Mouse (Mus musculus) liver, embryonic 15.5 days (tissue): ENCODE results near the gene Negr1. TPM values are rescaled to one million over a fixed set of nuclear protein-coding genes. Genes with fewer than 3 reads are reported as not detected.

Experiments
- ATAC-seq: fragments of 200-750 bp; cut with Nextera tagmentation; 2 replicates; pipeline ENCODE4 v1.8.0; 2017; ENCODE audit warnings: moderate number of reproducible peaks, mild to moderate bottlenecking, moderate library complexity; ENCODE audit not compliant: insufficient read depth
- H3K27ac ChIP-seq: fragments of 300-500 bp; sonication (generic); replicated peaks from 2 replicates; pipeline ENCODE4 v1.5.1; 2015; ENCODE audit warnings: mild to moderate bottlenecking, inconsistent platforms
- H3K27me3 ChIP-seq: fragments of 300-500 bp; sonication (generic); 2 replicates; pipeline ENCODE4 v1.6.1; 2015; ENCODE audit warnings: mild to moderate bottlenecking, inconsistent platforms
- H3K36me3 ChIP-seq: fragments of 300-500 bp; sonication (generic); replicated peaks from 2 replicates; pipeline ENCODE4 v1.6.1; 2015; ENCODE audit warnings: moderate library complexity, mild to moderate bottlenecking, inconsistent platforms
- H3K4me1 ChIP-seq: fragments of 300-500 bp; sonication (generic); replicated peaks from 2 replicates; pipeline ENCODE4 v1.6.1; 2015; ENCODE audit warnings: inconsistent platforms
- H3K4me2 ChIP-seq: fragments of 300-500 bp; sonication (generic); 2 replicates; pipeline ENCODE4 v1.6.1; 2015; ENCODE audit warnings: moderate library complexity, mild to moderate bottlenecking, inconsistent platforms
- H3K4me3 ChIP-seq: fragments of 300-500 bp; sonication (generic); replicated peaks from 2 replicates; pipeline ENCODE4 v1.5.1; 2015; ENCODE audit warnings: mild to moderate bottlenecking, inconsistent platforms
- H3K9ac ChIP-seq: fragments of 300-500 bp; sonication (generic); 2 replicates; pipeline ENCODE4 v1.6.1; 2015; ENCODE audit warnings: moderate library complexity, mild to moderate bottlenecking, inconsistent platforms
- H3K9me3 ChIP-seq: fragments of 300-500 bp; sonication (generic); replicated peaks from 2 replicates; pipeline ENCODE4 v1.6.1; 2016; ENCODE audit warnings: inconsistent platforms
- WGBS: fragments of 180-500 bp; shearing (Covaris S2); methylation state at CpG from one replicate; pipeline ENCODE4 v1.1.7; 2015; ENCODE audit warnings: mixed read lengths; ENCODE audit not compliant: insufficient replicate concordance; 5-methylcytosine and 5-hydroxymethylcytosine counted together
- polyA plus RNA-seq: library from polyadenylated mRNA; unstranded; fragments of >200 nt; fragmentation: Nextera tagmentation; extraction: Ambion mirVana; gene quantifications from 2 replicates; pipeline ENCODE4 v1.2.1, GENCODE M21; 2015

The Negr1 gene
- polyA plus RNA-seq, 1 experiment from 2014 or later: 0.08 TPM

DNA sequence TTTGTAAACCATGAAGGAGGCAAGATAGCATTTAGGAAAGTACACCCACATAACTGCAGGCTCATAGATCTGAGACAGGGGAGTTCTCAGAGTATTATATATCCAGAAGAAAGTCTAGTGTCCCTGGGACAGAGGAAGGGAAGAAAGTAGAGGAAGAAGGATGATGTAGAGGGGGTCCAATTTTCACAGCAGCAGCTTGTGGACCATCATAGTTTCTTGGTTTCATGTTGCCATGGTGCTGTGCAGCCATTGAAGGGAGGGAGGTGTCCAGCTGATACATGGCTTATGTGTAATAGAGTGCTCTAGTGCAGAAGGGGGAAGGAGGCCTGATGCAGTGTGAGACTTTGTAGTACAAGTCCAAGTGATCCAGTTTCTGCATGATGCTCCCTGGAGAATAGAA, 359.8 kb downstream of the Negr1 start:
- no peak for ATAC-seq
- H3K4me2 ChIP-seq: no peak overlapping the region
- no peak overlapping the region for H3K27ac ChIP-seq
- H3K4me3 ChIP-seq: no peak overlapping the region
- H3K9ac ChIP-seq: no peak overlapping the region
- no peaks in the 10 kb centered on the region for H3K36me3 ChIP-seq
- no peaks in the 10 kb centered on the region for H3K9me3 ChIP-seq
- H3K27me3 ChIP-seq: no peaks in the 10 kb centered on the region
- no peaks in the 10 kb centered on the region for H3K4me1 ChIP-seq

DNA sequence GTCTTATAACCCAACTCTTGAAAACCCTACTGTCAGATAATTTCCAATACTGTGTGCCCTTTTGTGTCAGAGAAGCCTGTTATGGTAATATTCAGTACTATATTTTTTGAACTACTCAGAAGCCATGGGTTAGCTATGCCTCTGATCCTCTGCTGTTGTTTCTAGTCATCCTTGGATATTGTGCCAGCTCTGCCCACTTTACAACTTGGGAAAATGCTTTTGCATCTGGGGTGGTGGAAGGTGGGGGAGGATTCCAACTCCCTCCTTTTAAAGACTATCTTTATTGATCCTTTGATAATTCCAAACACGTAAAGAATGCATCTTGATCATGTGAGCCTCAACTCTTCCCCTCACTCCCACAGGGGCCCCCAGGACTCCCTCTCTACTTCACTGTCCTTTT, 361.6 kb downstream of the Negr1 start:
- H3K4me2 ChIP-seq: no peak overlapping the region
- no peak for ATAC-seq
- no peak overlapping the region for H3K4me3 ChIP-seq
- no peaks in the 10 kb centered on the region for H3K27me3 ChIP-seq
- no peaks in the 10 kb centered on the region for H3K9me3 ChIP-seq
- H3K9ac ChIP-seq: no peak overlapping the region
- H3K4me1 ChIP-seq: no peaks in the 10 kb centered on the region
- no peaks in the 10 kb centered on the region for H3K36me3 ChIP-seq
- WGBS: 35% methylated on average over 1 of the region's 1 CpGs
- H3K27ac ChIP-seq: no peak overlapping the region

GRCm38 (mm10) chr3:156925102-156925501, 363.5 kb downstream of the Negr1 start:
- H3K27ac ChIP-seq: no peak overlapping the region
- no peak overlapping the region for H3K9ac ChIP-seq
- H3K36me3 ChIP-seq: no peaks in the 10 kb centered on the region
- ATAC-seq: no peak
- no peaks in the 10 kb centered on the region for H3K4me1 ChIP-seq
- 64% methylated on average over 5 of the region's 5 CpGs for WGBS
- no peak overlapping the region for H3K4me3 ChIP-seq
- no peaks in the 10 kb centered on the region for H3K27me3 ChIP-seq
- H3K4me2 ChIP-seq: no peak overlapping the region
- no peaks in the 10 kb centered on the region for H3K9me3 ChIP-seq

DNA sequence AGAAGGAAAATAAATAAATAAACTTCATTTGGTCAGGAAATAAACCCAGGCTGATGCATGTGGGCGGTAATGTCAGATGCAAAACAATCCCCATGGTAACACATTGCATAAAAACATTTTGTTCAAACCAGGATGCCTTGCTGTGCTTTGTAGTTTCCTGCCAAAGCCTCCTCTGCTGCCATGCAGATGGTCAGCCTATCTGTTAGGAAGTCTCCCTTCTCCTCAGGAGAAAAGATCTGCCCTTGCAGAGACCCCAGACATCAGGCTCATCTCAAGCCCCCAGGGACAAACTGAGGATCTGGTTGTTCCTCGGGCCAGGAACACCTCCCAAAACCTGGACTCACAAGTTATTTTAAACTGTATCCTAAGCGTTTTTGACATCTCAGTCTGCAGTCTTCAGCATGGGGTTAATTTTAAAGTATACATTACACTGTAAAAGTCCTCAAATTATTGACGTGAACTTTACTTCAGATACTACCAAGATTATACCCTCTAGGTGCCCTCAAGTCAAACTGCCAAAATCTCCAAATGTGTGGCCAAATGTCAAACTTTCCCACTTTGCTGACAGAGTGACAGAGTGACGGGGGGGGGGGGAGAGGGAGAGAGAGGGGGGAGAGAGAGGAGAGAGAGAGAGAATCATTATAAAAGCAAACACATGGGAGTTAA, 366.9 kb downstream of the Negr1 start:
- no peaks in the 10 kb centered on the region for H3K36me3 ChIP-seq
- no peak overlapping the region for H3K9ac ChIP-seq
- no peak overlapping the region for H3K4me2 ChIP-seq
- no peak overlapping the region for H3K4me3 ChIP-seq
- H3K27ac ChIP-seq: no peak overlapping the region
- H3K4me1 ChIP-seq: no peaks in the 10 kb centered on the region
- H3K27me3 ChIP-seq: no peaks in the 10 kb centered on the region
- no peaks in the 10 kb centered on the region for H3K9me3 ChIP-seq
- WGBS: 49% methylated on average over 5 of the region's 5 CpGs
- no peak for ATAC-seq

DNA sequence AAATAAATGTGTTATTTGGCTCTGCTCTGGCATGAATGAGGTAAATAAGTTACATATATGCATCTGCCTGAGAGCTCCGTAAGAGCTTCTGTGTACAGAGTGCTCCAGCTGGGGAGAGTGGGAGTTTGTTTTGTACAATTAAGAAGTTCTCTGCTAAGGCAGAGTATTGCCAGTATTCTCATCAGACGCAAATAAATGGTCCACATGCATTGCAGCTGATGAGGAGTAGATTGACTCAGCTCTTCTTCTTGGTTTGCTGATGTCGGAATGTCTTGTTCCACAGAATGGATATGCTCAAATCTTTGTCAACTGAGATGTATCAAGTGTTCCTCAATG, 367.4 kb downstream of the Negr1 start:
- no peak for ATAC-seq
- Histone ChIP-seq H3K9ac (no peak overlapping the region), H3K4me1 (no peaks in the 10 kb centered on the region), H3K4me2 (no peak overlapping the region), H3K9me3 (no peaks in the 10 kb centered on the region), H3K27me3 (no peaks in the 10 kb centered on the region), H3K4me3 (no peak overlapping the region), H3K36me3 (no peaks in the 10 kb centered on the region), H3K27ac (no peak overlapping the region)
- WGBS: 60% methylated on average over 3 of the region's 3 CpGs

GRCm38 (mm10) chr3:156929677-156930440, 368.3 kb downstream of the Negr1 start:
- Histone ChIP-seq H3K36me3 (no peaks in the 10 kb centered on the region), H3K4me3 (no peak overlapping the region), H3K4me1 (no peaks in the 10 kb centered on the region), H3K4me2 (no peak overlapping the region), H3K9me3 (no peaks in the 10 kb centered on the region), H3K27me3 (no peaks in the 10 kb centered on the region), H3K27ac (no peak overlapping the region), H3K9ac (no peak overlapping the region)
- no peak for ATAC-seq
- 54% methylated on average over 2 of the region's 2 CpGs for WGBS

DNA sequence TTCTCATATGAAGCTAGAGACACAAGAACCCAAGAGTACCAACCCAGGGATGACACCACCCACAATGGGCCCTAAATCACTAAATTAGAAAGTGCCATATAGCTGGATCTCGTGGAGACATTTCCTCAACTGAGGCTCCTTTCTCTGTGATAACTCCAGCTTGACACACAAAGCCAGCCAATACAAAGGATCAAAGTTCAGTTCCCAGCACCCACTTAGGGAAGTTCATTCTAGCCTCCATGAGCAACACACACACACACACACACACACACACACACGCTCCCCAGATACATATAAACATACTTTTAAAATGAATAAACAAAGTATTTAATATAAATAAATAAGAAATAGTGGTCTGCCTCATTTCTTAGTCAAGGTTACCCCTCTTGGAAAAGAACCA, 369.4 kb downstream of the Negr1 start:
- Histone ChIP-seq H3K4me3 (no peak overlapping the region), H3K27me3 (no peaks in the 10 kb centered on the region), H3K36me3 (no peaks in the 10 kb centered on the region), H3K9ac (no peak overlapping the region), H3K4me1 (no peaks in the 10 kb centered on the region), H3K4me2 (no peak overlapping the region), H3K27ac (no peak overlapping the region), H3K9me3 (no peaks in the 10 kb centered on the region)
- no peak for ATAC-seq
- WGBS: 63% methylated on average over 2 of the region's 2 CpGs

GRCm38 (mm10) chr3:156931540-156931939, 369.9 kb downstream of the Negr1 start:
- no peak for ATAC-seq
- Histone ChIP-seq H3K9me3 (no peaks in the 10 kb centered on the region), H3K4me1 (no peaks in the 10 kb centered on the region), H3K27me3 (no peaks in the 10 kb centered on the region), H3K9ac (no peak overlapping the region), H3K36me3 (no peaks in the 10 kb centered on the region), H3K4me3 (no peak overlapping the region), H3K27ac (no peak overlapping the region), H3K4me2 (no peak overlapping the region)
- 60% methylated on average over 1 of the region's 1 CpGs for WGBS

- H3K9me3 ChIP-seq: no peaks in the 10 kb centered on the region
- H3K9ac ChIP-seq: no peak overlapping the region
- H3K4me1 ChIP-seq: no peaks in the 10 kb centered on the region
- no peak for ATAC-seq
- H3K27ac ChIP-seq: no peak overlapping the region
- 52% methylated on average over 5 of the region's 5 CpGs for WGBS
- no peak overlapping the region for H3K4me2 ChIP-seq
- H3K36me3 ChIP-seq: no peaks in the 10 kb centered on the region
- no peak overlapping the region for H3K4me3 ChIP-seq
- no peaks in the 10 kb centered on the region for H3K27me3 ChIP-seq
Measured at GRCm38 (mm10) chr3:156934778-156935290, 373.2 kb downstream of the Negr1 start.

DNA sequence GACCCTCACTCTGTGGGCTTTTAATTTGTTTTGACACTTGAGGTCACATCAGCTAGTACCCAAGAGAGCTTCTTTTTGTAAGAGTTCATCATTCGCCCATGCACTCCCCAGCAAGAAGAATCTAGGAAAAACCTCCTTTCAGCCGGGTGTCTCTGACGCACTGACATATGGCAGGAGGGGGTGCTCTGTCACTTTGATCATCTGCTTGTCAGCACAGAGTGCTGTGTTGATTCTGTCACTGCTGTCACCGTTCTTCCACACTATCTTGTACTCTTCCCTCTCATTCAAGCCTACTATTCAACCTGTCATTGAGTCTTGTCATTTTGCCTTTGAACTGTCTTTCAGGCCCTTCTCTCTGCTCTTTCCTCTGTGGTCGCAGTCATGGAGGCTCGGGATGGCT, 385.8 kb downstream of the Negr1 start:
- no peaks in the 10 kb centered on the region for H3K36me3 ChIP-seq
- ATAC-seq: no peak
- 53% methylated on average over 6 of the region's 6 CpGs for WGBS
- H3K4me3 ChIP-seq: no peak overlapping the region
- H3K9me3 ChIP-seq: no peaks in the 10 kb centered on the region
- H3K4me1 ChIP-seq: no peaks in the 10 kb centered on the region
- no peak overlapping the region for H3K4me2 ChIP-seq
- H3K27ac ChIP-seq: no peak overlapping the region
- H3K9ac ChIP-seq: no peak overlapping the region
- no peaks in the 10 kb centered on the region for H3K27me3 ChIP-seq

DNA sequence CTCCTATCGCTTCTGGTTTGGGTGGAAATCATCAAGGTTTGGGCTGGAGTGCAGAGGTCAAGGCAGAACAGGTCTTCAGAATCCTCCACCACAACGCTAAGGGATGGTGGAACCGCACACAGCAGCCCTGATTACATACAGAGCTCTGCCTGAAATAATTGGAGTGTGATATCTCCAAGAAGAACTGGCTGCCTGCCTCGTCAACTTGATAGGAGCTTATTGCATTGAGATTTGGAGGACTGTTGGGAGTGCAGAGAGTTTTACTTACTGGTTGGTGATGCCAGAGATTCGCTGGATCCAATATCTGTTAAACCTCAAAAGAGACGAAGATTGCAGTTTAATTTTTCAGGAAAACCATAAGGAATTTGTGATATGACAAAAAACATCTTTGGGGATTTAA, 391.4 kb downstream of the Negr1 start:
- no peak overlapping the region for H3K9ac ChIP-seq
- H3K36me3 ChIP-seq: no peaks in the 10 kb centered on the region
- H3K27me3 ChIP-seq: no peaks in the 10 kb centered on the region
- H3K27ac ChIP-seq: no peak overlapping the region
- ATAC-seq: no peak
- no peak overlapping the region for H3K4me3 ChIP-seq
- WGBS: 47% methylated on average over 6 of the region's 6 CpGs
- H3K4me2 ChIP-seq: no peak overlapping the region
- H3K9me3 ChIP-seq: no peaks in the 10 kb centered on the region
- H3K4me1 ChIP-seq: no peaks in the 10 kb centered on the region

GRCm38 (mm10) chr3:156955094-156955493, 393.5 kb downstream of the Negr1 start:
- H3K4me3 ChIP-seq: no peak overlapping the region
- 69% methylated on average over 4 of the region's 4 CpGs for WGBS
- H3K27me3 ChIP-seq: no peaks in the 10 kb centered on the region
- no peak overlapping the region for H3K4me2 ChIP-seq
- H3K9me3 ChIP-seq: no peaks in the 10 kb centered on the region
- no peak overlapping the region for H3K9ac ChIP-seq
- no peaks in the 10 kb centered on the region for H3K36me3 ChIP-seq
- H3K4me1 ChIP-seq: no peaks in the 10 kb centered on the region
- H3K27ac ChIP-seq: no peak overlapping the region
- no peak for ATAC-seq
